Mouse (Mus musculus) urinary bladder, adult 18-20 months (tissue): ENCODE data around the gene Rab11fip3.

Source experiments
- DNase-seq, 2 experiments: peaks; one replicate each; pipeline ENCODE4 v3.0.0; 2022; ENCODE audit warnings: low spot score in 2 of 2, mixed read lengths in 2 of 2

Gene Rab11fip3

GRCm38 (mm10) chr17:26087059-26087564 is 17.8 kb upstream of the Rab11fip3 start:
- no peak for DNase-seq

GRCm38 (mm10) chr17:26080867-26081266 is 11.5 kb upstream of the Rab11fip3 start:
- DNase-seq: no peak

- no peak for DNase-seq
Observed at GRCm38 (mm10) chr17:26078851-26079250, 9.5 kb upstream of the Rab11fip3 start.

DNA sequence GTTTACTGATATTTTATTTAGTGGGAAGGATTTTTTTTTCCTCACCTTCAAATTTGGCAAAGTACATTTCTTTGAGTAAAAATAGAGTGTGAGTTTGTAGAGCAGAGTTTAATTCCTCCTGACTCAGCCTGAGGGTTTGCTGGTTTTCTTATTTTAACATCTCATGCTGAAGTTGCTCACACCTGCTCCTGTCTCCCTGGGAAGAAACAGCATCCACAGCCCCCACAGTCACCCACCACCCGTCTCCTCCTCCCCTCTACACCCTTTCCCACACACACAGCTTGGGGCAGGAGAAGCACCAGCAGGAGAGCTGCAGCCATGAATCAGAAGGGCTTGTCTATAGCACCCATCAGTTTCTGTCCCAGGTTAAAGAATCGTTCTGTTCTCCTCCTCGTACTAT is 5.9 kb upstream of the Rab11fip3 start:
- no peak for DNase-seq

DNA sequence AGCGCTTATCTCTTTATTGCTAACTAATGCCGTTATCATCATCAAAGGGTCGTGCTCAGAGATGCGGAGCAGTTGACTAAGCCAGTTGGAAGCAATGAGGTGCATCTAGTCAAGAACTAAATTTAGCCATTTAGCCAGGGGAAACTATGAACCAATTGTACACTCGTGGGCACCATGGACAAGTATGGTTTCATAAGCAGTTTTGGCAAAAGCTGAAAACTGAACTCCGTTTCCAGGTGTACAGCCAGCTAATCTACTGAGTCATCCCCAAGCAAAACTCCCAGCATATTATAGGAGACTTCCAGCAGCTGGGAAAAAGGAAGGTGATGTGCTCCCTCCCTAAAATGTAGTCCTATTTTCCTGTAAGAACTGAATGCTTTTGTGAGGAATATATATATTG is 781 bp upstream of the Rab11fip3 start:
- DNase-seq: no peak

DNA sequence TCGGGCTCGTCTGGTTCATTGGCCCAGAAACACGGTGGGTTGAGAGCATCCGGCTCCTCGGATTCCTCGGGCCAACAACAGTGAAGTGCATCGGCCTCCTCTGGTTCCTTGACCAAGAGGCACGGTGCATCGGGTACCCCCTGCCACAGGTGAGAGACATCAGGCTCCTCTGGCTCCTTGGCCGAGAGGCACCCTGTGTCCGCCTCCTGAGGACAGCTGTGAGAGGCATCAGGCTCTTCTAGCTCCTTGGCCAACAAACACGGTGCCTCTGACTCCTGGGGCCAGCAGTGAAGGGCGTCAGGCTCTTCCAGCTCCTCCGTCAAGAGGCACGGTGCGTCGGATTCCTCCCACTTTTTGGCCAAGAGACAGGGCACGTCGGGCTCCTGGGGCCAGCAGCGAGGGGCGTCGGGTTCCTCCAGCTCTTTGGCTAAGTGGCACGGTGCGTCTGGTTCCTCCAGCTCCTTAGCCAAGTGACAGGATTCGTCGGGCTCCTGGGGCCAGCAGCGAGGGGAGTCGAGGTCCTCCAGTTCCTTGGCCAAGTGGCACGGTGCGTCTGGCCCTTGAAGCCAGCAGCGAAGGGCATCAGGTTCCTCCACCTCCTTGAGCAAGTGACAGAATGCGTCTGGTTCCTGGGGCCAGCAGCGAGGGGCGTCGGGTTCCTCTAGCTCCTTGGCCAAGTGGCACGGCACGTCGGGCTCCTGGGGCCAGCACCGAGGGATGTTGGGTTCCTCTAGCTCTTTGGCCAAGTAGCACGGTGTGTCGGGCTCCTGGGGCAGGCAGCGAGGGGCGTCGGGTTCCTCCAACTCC is 1.1 kb downstream of the Rab11fip3 start:
- peak in 1 of 2 experiments; percentile 31 for DNase-seq

- no peak for DNase-seq
Observed at GRCm38 (mm10) chr17:26066488-26067020, 2.8 kb downstream of the Rab11fip3 start.

DNA sequence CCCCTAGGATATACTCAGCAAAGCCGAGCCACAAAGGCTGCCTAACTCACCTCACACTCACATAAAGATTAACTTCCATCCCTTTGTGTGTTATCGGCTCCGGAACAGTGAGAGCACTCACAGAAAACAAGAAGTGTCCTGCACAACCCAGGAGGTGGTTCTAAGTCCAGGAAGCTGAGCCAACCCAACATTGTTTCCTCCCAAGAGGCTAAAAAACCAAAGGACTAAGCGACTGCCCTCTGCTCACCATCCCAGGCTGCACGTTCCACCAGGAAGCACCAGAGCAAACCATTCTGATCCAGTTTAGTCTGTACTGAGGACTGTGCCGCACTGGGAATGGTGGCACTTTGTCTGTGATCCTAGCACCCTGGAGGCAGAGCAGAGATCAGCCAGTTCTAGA is 4.4 kb downstream of the Rab11fip3 start:
- DNase-seq: no peak

DNA sequence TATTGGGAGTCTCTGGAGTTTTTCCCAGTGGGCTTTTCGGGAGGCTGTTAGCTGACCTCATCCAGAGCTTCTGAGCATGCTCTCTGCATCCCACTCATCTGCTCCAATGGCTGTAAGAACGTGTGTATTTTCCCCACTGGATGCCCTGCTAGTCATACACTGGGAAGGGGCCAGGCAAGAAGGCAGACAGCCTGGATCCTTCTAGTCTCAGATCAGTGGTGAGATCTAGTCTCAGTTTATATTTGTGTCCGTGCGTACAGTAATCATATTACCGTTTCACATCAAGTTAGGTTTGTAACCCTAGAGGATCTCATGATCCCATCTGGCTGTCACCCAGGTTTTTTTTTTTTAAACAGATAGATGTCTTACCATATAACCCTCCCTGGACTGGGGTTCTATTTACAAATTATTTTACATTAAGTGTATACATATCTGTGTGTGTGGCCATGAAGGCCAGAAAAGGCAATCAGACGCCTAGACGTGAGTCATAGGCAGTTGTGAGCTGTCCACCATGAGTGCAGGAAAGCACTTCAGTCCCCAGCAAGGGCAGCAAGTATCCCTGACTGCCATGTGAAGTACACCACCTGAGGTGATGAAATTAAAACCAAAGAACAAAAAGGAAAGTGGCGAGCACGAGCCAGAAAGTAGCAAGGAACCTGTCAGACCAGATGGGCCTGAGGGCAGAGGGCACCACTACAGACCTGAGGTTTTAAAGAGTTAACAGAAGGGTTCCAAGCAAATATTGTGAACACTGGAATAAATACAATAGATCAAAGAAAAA is 11.4 kb downstream of the Rab11fip3 start:
- DNase-seq: no peak

- no peak for DNase-seq
Observed at GRCm38 (mm10) chr17:26057278-26057677, 12.1 kb downstream of the Rab11fip3 start.

DNA sequence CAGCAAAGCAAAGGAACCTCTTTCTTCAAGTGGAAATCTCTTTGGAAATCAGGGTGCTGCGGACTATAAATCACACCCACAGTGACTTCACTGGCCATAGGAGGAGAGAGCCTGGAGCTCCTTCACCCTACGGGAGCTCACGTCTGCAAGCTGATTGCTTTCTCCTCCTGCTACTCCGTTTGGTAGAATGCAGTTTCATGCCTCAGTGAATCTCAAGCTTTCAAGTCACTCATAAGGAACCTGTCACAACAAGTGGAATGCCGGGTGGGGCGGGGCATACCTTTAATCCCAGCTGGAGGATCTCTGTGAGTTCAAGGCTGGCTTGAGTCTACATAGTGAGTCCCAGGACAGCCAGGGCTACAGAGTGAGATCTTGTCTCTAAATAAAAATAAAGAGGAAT is 14.2 kb downstream of the Rab11fip3 start:
- no peak for DNase-seq

DNA sequence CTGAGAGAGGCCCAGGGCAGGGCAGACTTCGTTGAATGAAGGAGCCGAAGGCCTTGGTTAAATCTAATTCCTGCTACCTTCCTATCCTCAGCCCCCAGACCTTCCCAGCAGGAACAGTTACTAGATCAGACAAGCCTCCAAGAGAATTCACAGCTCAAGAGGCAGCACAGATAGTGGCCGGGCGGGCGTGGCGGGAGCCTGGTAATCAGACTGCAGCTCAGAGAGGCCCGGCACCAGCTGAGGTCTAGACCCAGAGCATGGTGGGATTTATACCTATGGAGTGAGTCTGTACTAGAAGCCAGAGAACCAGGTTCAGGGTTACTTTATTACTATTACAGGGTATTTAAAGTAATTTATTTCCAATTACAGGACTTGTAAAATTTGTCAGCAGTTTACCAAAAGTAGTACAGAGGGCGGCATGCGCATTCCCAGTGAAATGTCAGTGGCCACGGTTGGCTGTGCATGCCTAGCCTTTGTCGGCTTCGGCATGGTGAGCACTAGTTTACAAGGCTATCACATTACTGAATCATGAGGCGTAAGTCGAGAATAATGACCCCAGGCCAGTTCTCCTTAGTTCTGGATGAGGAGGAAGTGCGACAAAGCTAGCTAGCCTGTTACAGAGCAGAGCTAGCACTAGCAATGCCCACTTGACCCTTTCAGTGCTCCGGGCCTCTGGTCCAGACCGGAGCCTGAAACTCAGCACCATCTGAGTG is 15.1 kb downstream of the Rab11fip3 start:
- no peak for DNase-seq

GRCm38 (mm10) chr17:26052706-26053105 is 16.6 kb downstream of the Rab11fip3 start:
- DNase-seq: no peak

DNA sequence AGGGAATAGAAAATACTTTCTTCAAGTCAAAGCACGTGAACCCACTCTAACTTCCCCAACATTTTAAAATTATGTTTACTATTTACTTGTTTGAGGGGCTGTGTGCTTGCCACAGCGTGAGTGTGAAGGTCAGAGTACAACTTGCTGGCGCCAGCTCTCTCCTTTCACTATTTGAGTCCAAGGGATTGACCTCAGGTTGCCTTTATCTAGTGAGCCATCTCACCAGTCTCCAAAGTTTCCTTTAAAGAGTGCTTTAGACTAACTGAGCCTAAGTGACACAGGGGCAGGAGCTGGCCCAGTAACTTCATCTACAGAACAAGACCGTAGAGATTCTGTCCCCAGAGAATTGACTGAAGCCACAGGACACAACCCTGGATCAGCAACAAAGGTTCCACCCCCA is 17.3 kb downstream of the Rab11fip3 start:
- DNase-seq: no peak

DNA sequence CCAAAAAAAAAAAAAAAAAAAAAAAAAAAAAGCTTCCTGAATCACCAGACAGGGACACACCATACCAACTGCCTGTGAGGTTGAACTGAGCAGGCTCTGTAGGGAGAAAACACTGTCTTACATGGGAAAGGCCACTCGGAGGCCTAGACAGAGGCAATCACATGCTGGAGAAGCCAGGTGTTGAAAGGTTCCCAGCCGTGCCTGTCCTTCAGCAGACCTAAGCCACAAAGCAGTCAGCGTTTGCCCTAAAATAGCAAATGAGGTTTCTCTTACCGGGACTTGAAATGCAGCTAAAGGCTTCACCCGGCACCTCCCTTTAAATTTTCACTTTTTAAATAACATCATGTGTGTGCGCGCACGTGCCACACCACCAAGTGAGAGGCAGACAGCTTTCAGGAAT is 21.2 kb downstream of the Rab11fip3 start:
- no peak for DNase-seq

DNA sequence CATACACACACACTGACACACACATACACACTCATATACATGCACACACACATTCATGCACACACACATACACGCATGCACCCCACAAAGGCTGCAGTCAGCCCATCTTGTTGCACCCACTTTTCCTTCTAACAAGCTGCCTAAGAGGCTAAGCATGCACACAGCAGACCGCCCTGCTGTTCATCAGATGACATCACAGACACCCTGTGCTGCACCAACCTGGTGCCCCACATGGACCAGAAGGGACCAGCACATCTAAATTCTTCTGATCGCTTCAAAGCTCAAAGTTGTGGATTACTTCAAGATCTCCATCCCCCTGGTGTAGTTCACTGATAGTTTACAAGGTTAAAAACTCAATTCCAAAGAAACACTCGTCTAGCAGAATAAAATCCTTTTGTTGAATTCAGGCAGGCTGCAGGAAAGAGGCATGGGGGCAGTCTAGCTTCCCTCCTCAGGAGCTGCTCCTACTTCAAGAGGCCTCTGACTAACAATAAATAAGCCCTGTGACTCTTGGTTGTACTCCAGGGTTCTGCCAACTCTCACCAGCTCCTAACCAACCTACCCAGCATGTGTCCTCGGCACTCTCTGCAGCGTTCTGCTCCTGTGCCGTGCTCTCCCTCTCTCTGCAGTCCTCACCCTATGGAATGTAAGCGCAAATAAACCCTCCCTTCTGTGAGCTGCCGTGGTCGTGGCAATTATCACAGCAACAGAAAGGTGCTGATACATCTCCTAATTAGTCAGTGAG is 22.9 kb downstream of the Rab11fip3 start:
- DNase-seq: no peak

DNA sequence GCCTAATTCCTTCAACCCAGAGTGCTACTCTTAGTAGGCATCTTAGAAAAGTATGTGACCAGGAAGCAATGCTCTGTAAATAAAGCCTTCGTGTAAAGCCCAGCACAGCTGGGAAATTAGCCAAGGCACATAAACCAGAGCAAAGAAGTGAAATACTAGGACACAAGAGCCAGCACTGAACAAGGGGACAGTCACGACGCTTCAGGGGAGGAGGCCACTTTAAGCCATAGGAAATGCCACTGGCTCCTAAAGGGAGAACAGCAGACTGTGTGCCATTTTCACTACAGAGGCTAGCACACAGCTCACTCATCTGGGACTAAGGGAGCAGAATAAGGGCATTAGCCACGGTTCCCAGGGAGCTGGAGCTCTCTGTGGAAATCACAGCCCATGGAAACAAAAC is 24.1 kb downstream of the Rab11fip3 start:
- DNase-seq: no peak

DNA sequence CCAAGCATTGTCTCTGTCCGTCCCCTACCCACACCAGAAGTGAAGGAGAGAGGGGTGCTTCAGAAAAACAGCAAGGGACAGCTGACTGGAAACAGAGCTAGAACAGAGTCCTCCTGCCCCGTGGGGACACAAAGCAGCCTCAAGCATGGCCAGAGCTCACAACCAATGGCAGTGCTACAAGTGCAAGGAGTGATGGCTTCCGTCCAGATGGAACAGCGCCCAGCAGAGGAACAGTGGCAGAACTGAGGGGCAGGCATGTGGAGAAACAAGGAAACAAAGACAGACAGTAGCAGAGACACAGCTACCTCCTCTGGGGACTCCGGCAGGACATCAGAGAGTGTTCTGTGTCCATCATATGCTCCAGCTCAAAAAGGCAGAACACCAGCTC is 26.1 kb downstream of the Rab11fip3 start:
- DNase-seq: no peak

DNA sequence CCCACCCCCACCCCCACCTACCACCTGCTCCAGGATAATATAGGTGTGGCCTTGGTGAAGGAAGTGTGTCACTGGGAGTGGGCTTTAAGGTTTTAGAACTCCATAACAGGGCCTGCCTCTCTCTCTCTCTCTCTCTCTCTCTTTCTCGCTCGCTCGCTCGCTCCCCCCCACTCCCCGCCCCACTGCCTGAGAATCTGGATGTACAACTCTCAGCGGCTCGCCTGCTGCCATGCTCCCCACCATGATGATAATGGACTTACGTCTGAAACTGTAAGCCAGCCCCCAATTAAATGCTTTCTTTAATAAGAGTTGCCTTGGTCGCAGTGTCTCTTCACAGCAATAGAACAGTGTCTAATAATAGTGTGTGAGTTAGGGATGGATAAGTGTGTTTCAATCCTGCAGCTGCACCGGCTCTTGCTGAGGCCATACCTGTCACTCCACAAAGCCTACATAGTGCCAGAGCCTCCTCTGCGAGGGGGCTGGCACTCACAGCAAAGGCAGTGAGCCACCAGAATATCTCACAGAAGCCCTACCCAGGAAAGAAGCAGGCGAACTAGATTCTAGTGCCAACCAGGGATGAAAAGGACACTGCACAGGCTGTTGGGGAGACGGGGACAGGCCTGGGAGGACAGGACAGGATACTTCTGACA is 26.6 kb downstream of the Rab11fip3 start:
- DNase-seq: no peak

DNA sequence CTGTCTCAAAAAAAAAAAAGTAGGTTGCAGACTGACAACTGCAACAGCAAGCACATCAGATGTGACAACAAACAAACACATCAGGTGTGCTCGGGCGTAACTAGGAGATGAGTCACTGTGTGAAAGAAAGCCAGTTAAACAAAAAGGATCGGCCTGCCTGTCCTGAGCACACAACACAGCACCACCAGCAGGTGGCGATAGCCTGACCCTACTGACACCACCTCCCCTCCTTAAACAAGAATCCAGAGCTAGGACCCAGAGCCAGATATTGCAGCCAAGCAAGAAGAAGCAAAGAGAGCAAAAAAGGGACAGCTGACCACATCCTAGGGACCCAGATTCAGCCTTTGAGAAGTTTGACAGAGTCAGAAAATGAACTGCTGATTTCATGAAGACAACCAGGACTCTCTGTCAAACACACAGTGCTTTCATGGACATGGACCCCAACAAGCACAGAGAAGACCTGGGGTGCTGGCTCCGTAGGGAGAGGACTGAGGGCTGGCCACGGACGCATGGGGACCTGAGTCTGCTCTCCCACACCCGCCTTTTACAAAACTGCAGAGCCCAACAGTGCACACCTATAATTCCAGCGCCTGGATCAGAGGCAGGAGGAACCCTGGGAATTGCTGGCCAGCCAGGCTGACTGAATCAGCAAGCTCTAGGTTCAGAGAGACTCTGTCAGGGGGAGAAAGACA is 28.1 kb downstream of the Rab11fip3 start:
- peak; percentile 6 to 21 for DNase-seq
